Mouse (Mus musculus) T-helper 2 cell (primary cell): ENCODE results near the gene Styk1.

ENCODE experiments used
- in situ Hi-C: fragments of 300-600 bp; cut with MboI, MseI; formaldehyde crosslinking; loops from one replicate; pipeline ENCODE4 v1.15.1; 2025; ENCODE audit warnings: high pct_unique_total_duplicates

Gene Styk1

GRCm38 (mm10) chr6:131369866-131370616, 16.6 kb upstream of the Styk1 start:
- in situ Hi-C loops: no loop called here

GRCm38 (mm10) chr6:131367101-131367500, 13.7 kb upstream of the Styk1 start:
- in situ Hi-C loops: no loop called here

GRCm38 (mm10) chr6:131364353-131364752, 11.0 kb upstream of the Styk1 start:
- in situ Hi-C loops: no loop called here

- in situ Hi-C loops: no loop called here
Measured at GRCm38 (mm10) chr6:131362987-131363765, 9.8 kb upstream of the Styk1 start.

GRCm38 (mm10) chr6:131360693-131361092, 7.3 kb upstream of the Styk1 start:
- in situ Hi-C loops: no loop called here

- in situ Hi-C loops: no loop called here
Measured at GRCm38 (mm10) chr6:131359543-131359942, 6.1 kb upstream of the Styk1 start.

- in situ Hi-C loops: no loop called here
Measured at GRCm38 (mm10) chr6:131354913-131355312, 1.5 kb upstream of the Styk1 start.

GRCm38 (mm10) chr6:131347026-131347425, 6.4 kb downstream of the Styk1 start:
- in situ Hi-C loops: no loop called here

- in situ Hi-C loops: no loop called here
Measured at GRCm38 (mm10) chr6:131344346-131344745, 9.1 kb downstream of the Styk1 start.

GRCm38 (mm10) chr6:131340082-131340481, 13.3 kb downstream of the Styk1 start:
- in situ Hi-C loops: no loop called here

- in situ Hi-C loops: no loop called here
Measured at GRCm38 (mm10) chr6:131339309-131339708, 14.1 kb downstream of the Styk1 start.

- in situ Hi-C loops: no loop called here
Measured at GRCm38 (mm10) chr6:131338787-131339186, 14.6 kb downstream of the Styk1 start.

- in situ Hi-C loops: no loop called here
Measured at GRCm38 (mm10) chr6:131327076-131327475, 26.3 kb downstream of the Styk1 start.

- in situ Hi-C loops: no loop called here
Measured at GRCm38 (mm10) chr6:131321854-131322639, 31.4 kb downstream of the Styk1 start.

GRCm38 (mm10) chr6:131316155-131317101, 37.0 kb downstream of the Styk1 start:
- in situ Hi-C loops: no loop called here

GRCm38 (mm10) chr6:131308031-131308430, 45.4 kb downstream of the Styk1 start:
- in situ Hi-C loops: no loop called here

GRCm38 (mm10) chr6:131304776-131305175, 48.6 kb downstream of the Styk1 start:
- in situ Hi-C loops: no loop called here

GRCm38 (mm10) chr6:131298531-131298930, 54.9 kb downstream of the Styk1 start:
- in situ Hi-C loops: loop anchor here (25.0 kb wide), 1 partner anchor 1736 kb away; no protein-coding TSS in a partner anchor

GRCm38 (mm10) chr6:131294435-131295112, 58.8 kb downstream of the Styk1 start:
- in situ Hi-C loops: loop anchor here (25.0 kb wide), 1 partner anchor 1732 kb away; no protein-coding TSS in a partner anchor

GRCm38 (mm10) chr6:131293916-131294315, 59.5 kb downstream of the Styk1 start:
- in situ Hi-C loops: loop anchor here (25.0 kb wide), 1 partner anchor 1732 kb away; no protein-coding TSS in a partner anchor
